Mouse (Mus musculus) monocyte, adult 59 days (primary cell): Measurements from ENCODE around the gene Ywhaq. TPM values are rescaled to one million over a fixed set of nuclear protein-coding genes. Genes with fewer than 3 reads are reported as not detected.

Experiments used
- total RNA-seq, 2 experiments: library from RNA; stranded (reverse); gene quantifications; one replicate each; pipeline ENCODE4 v1.2.4; 2023

Gene Ywhaq
- 100 to 1,000 TPM in 1 of 2 experiments, 10 to 100 TPM in 1; 97.1 to 103 TPM for total RNA-seq

GRCm38 (mm10) chr12:21417100-21418070 lies at the start of gene Ywhaq:
Ywhaq (minus strand) TSS chr12:21417637.

GRCm38 (mm10) chr12:21373100-21373819 lies 44.2 kb downstream of the Ywhaq start, which contains the start of gene Adam17:
Adam17 (minus strand) TSS chr12:21373632.

Other genes starting within 250 kb of the Ywhaq start
- gene Cpsf3, start 132.2 kb downstream of the Ywhaq start, total RNA-seq: 10 to 100 TPM; 66.9 to 71.0 TPM
- gene Itgb1bp1, start 131.4 kb downstream of the Ywhaq start, total RNA-seq: 10 to 100 TPM; 44.8 to 46.5 TPM
- 10 to 100 TPM; 31.5 to 36.2 TPM for gene Iah1, start 101.2 kb downstream of the Ywhaq start, total RNA-seq
- 100 to 1,000 TPM; 139 to 157 TPM for gene Adam17, start 44.0 kb downstream of the Ywhaq start, total RNA-seq